Mouse (Mus musculus) activated CD4-positive, CD25-positive, alpha-beta regulatory T cell, adult 9 weeks (primary cell): ENCODE measurements around the gene Ermard. TPM values are rescaled to one million over a fixed set of nuclear protein-coding genes. Genes with fewer than 3 reads are reported as not detected.

ENCODE experiments used
- polyA plus RNA-seq: library from polyadenylated mRNA; unstranded; fragments of 100-300 nt; shearing (Covaris generic); gene quantifications from one replicate; pipeline ENCODE4 v1.2.1, GENCODE M21; 2017

Ermard gene
- 161 TPM for polyA plus RNA-seq

DNA sequence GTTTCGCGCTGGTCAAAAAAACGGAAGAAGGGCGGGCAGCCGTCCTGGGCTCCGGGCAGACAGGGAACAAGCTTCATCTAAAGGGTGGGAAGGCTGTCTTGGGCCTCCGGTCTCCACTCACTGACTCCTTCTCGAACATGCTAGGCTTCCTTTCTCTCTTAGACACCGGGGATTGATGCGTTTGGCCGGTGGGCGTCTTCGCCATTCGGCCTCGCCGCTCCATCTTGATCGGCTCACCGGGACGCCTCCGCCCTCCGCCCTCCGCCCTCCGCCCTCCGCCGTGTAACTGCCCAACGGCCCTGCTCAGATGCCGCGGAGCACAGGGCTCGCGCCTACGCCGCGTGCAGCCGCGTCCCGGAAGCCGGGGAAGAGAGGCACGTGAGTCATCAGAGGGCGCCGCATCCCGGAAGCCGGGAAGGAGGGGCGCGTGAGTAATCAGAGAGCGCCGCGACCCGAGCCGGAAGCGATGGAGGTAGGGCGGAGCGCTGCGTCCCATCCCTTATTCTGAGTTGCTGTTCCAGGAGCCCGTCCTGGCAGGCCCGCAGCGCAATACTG lies at the start of gene Ermard, which contains the start of the genes Tcte3 and Gm3448:
TSS of gene Ermard (plus strand) at position 34 of the 555 bp plus-strand sequence.
TSS of gene Tcte3 (minus strand) at position 314 of the 555 bp plus-strand sequence.
TSS of gene Gm3448 (minus strand) at position 363 of the 555 bp plus-strand sequence.

DNA sequence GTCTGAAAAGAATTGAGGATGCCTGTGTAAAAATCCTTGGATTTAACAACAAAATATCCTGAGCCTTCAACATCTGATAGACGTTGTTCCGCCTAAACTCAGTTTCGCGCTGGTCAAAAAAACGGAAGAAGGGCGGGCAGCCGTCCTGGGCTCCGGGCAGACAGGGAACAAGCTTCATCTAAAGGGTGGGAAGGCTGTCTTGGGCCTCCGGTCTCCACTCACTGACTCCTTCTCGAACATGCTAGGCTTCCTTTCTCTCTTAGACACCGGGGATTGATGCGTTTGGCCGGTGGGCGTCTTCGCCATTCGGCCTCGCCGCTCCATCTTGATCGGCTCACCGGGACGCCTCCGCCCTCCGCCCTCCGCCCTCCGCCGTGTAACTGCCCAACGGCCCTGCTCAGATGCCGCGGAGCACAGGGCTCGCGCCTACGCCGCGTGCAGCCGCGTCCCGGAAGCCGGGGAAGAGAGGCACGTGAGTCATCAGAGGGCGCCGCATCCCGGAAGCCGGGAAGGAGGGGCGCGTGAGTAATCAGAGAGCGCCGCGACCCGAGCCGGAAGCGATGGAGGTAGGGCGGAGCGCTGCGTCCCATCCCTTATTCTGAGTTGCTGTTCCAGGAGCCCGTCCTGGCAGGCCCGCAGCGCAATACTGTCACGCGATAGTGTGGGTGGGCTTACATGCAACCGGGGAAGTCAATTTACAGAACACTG lies 31.1 kb upstream of the Ermard start, which contains the start of gene Gm3435:
TSS of gene Gm3435 (plus strand) at position 471 of the 708 bp plus-strand sequence.

Other genes with a start within 250 kb of the Ermard start
- 0.28 TPM for gene Wdr27, start 98.0 kb upstream of the Ermard start, polyA plus RNA-seq
- gene 1600012H06Rik, start 98.0 kb upstream of the Ermard start, polyA plus RNA-seq: 38.4 TPM
- 6.5 TPM for gene Phf10, start 79.9 kb upstream of the Ermard start, polyA plus RNA-seq
- gene 9030025P20Rik, start 62.7 kb upstream of the Ermard start, polyA plus RNA-seq: 21.7 TPM
- not detected for gene Gm3417, start 62.4 kb upstream of the Ermard start, polyA plus RNA-seq
- gene Gm3435, start 31.0 kb upstream of the Ermard start, polyA plus RNA-seq: 10.1 TPM
- gene Tcte3, start 280 bp downstream of the Ermard start, polyA plus RNA-seq: 0.66 TPM
- 1.6 TPM for gene Gm3448, start 329 bp downstream of the Ermard start, polyA plus RNA-seq